Mouse (Mus musculus) lung, embryonic 14.5 days (tissue): ENCODE measurements around the gene B230118H07Rik. TPM values are rescaled to one million over a fixed set of nuclear protein-coding genes. Genes with fewer than 3 reads are reported as not detected.

ENCODE experiments used
- ATAC-seq: fragments of 200-750 bp; cut with Nextera tagmentation; 2 replicates; pipeline ENCODE4 v1.8.0; 2017; ENCODE audit warnings: mild to moderate bottlenecking, moderate TSS enrichment, moderate library complexity; ENCODE audit not compliant: insufficient read depth
- DNase-seq: peaks from one replicate; pipeline ENCODE4 v3.0.0-alpha.2; 2015
- H3K27ac ChIP-seq: fragments of 300-500 bp; sonication (generic); 2 replicates; pipeline ENCODE4 v1.5.1; 2014; ENCODE audit warnings: low read depth, mild to moderate bottlenecking, moderate library complexity
- H3K27me3 ChIP-seq: fragments of 300-500 bp; sonication (generic); 2 replicates; pipeline ENCODE4 v1.6.1; 2014; ENCODE audit warnings: low read length, control low read depth; ENCODE audit not compliant: insufficient read depth
- H3K36me3 ChIP-seq: fragments of 300-500 bp; sonication (generic); 2 replicates; pipeline ENCODE4 v1.6.1; 2014; ENCODE audit warnings: control low read depth; ENCODE audit not compliant: insufficient read depth
- H3K4me1 ChIP-seq: fragments of 300-500 bp; sonication (generic); 2 replicates; pipeline ENCODE4 v1.6.1; 2014; ENCODE audit warnings: antibody characterized with exemption, control low read depth; ENCODE audit not compliant: insufficient read depth
- H3K4me2 ChIP-seq: fragments of 300-500 bp; sonication (generic); 2 replicates; pipeline ENCODE4 v1.6.1; 2014; ENCODE audit warnings: mild to moderate bottlenecking
- H3K4me3 ChIP-seq: fragments of 300-500 bp; sonication (generic); 2 replicates; pipeline ENCODE4 v1.5.1; 2014; ENCODE audit warnings: low read depth, low read length
- H3K9ac ChIP-seq: fragments of 300-500 bp; sonication (generic); 2 replicates; pipeline ENCODE4 v1.6.1; 2014
- H3K9me3 ChIP-seq: fragments of 300-500 bp; sonication (generic); 2 replicates; pipeline ENCODE4 v1.6.1; 2016; ENCODE audit warnings: low read depth, low read length, control low read depth
- CTCF ChIP-seq: IDR thresholded peaks from 2 replicates; pipeline ENCODE4 v1.5.1; 2016; ENCODE audit warnings: antibody characterized with exemption, low read depth
- WGBS: fragments of 180-500 bp; shearing (Covaris S2); extraction: QIAGEN DNeasy Blood & Tissue Kit; methylation state at CpG from one replicate; pipeline ENCODE4 v1.1.7; 2014; 5-methylcytosine and 5-hydroxymethylcytosine counted together
- polyA plus RNA-seq: library from polyadenylated mRNA; unstranded; fragments of >200 nt; fragmentation: Nextera tagmentation; extraction: Ambion mirVana; gene quantifications from 2 replicates; pipeline ENCODE4 v1.2.1, GENCODE M21; 2014

The B230118H07Rik gene
- polyA plus RNA-seq, 1 experiment from 2014 or later = 52.4 TPM

- DNase-seq (no peak), ATAC-seq (no peak)
- Histone ChIP-seq H3K27me3 (no peaks in the 10 kb centered on the region), H3K4me2 (no peak overlapping the region), H3K9me3 (no peaks in the 10 kb centered on the region), H3K4me3 (no peak overlapping the region), H3K27ac (no peak overlapping the region), H3K36me3 (no peaks in the 10 kb centered on the region), H3K4me1 (no peaks in the 10 kb centered on the region), H3K9ac (no peak overlapping the region)
- no peak for TF ChIP-seq CTCF
- WGBS = 90% methylated on average over 3 of the region's 3 CpGs
These were observed 89.9 kb downstream of the B230118H07Rik start for GRCm38 (mm10) chr2:101559431-101559830.

- H3K4me2 ChIP-seq = no peak overlapping the region
- ATAC-seq = no peak
- 78% methylated on average over 1 of the region's 1 CpGs for WGBS
- H3K9me3 ChIP-seq = no peaks in the 10 kb centered on the region
- H3K4me1 ChIP-seq = no peaks in the 10 kb centered on the region
- H3K9ac ChIP-seq = no peak overlapping the region
- TF ChIP-seq CTCF = no peak
- no peak overlapping the region for H3K27ac ChIP-seq
- H3K4me3 ChIP-seq = no peak overlapping the region
- H3K27me3 ChIP-seq = no peaks in the 10 kb centered on the region
- no peaks in the 10 kb centered on the region for H3K36me3 ChIP-seq
- no peak for DNase-seq
These were observed 93.4 kb downstream of the B230118H07Rik start for GRCm38 (mm10) chr2:101555886-101556285.

GRCm38 (mm10) chr2:101553851-101554250 is 95.5 kb downstream of the B230118H07Rik start:
- Histone ChIP-seq H3K9ac (no peak overlapping the region), H3K27me3 (no peaks in the 10 kb centered on the region), H3K36me3 (no peaks in the 10 kb centered on the region), H3K4me1 (no peaks in the 10 kb centered on the region), H3K27ac (no peak overlapping the region), H3K4me2 (no peak overlapping the region), H3K4me3 (no peak overlapping the region), H3K9me3 (no peaks in the 10 kb centered on the region)
- no peak for TF ChIP-seq CTCF
- 65% methylated on average over 5 of the region's 5 CpGs for WGBS
- ATAC-seq (no peak), DNase-seq (no peak)

- Histone ChIP-seq H3K9me3 (no peaks in the 10 kb centered on the region), H3K4me2 (no peak overlapping the region), H3K36me3 (no peaks in the 10 kb centered on the region), H3K4me1 (no peaks in the 10 kb centered on the region), H3K4me3 (no peak overlapping the region), H3K27ac (no peak overlapping the region), H3K27me3 (no peaks in the 10 kb centered on the region), H3K9ac (no peak overlapping the region)
- 89% methylated on average over 8 of the region's 8 CpGs for WGBS
- DNase-seq = no peak
- TF ChIP-seq CTCF = no peak
- ATAC-seq = no peak
These were observed 97.0 kb downstream of the B230118H07Rik start for GRCm38 (mm10) chr2:101552301-101552700.

- Histone ChIP-seq H3K4me3 (no peak overlapping the region), H3K36me3 (no peaks in the 10 kb centered on the region), H3K27ac (no peak overlapping the region), H3K9ac (no peak overlapping the region), H3K9me3 (no peaks in the 10 kb centered on the region), H3K4me2 (no peak overlapping the region), H3K4me1 (no peaks in the 10 kb centered on the region), H3K27me3 (no peaks in the 10 kb centered on the region)
- ATAC-seq = peak; percentile 49
- no peak for TF ChIP-seq CTCF
- 71% methylated on average over 6 of the region's 6 CpGs for WGBS
- no peak for DNase-seq
These were observed 98.2 kb downstream of the B230118H07Rik start for GRCm38 (mm10) chr2:101551026-101551719.

- WGBS = 50% methylated on average over 2 of the region's 2 CpGs
- Histone ChIP-seq H3K27me3 (no peaks in the 10 kb centered on the region), H3K27ac (no peak overlapping the region), H3K9ac (no peak overlapping the region), H3K36me3 (no peaks in the 10 kb centered on the region), H3K9me3 (no peaks in the 10 kb centered on the region), H3K4me1 (no peaks in the 10 kb centered on the region), H3K4me2 (no peak overlapping the region), H3K4me3 (no peak overlapping the region)
- ATAC-seq (no peak), DNase-seq (no peak)
- no peak for TF ChIP-seq CTCF
These were observed 99.2 kb downstream of the B230118H07Rik start for GRCm38 (mm10) chr2:101550176-101550575.

- WGBS = 75% methylated on average over 6 of the region's 6 CpGs
- Histone ChIP-seq H3K27me3 (no peaks in the 10 kb centered on the region), H3K4me3 (no peak overlapping the region), H3K27ac (no peak overlapping the region), H3K9me3 (no peaks in the 10 kb centered on the region), H3K9ac (no peak overlapping the region), H3K4me1 (no peaks in the 10 kb centered on the region), H3K4me2 (no peak overlapping the region), H3K36me3 (no peaks in the 10 kb centered on the region)
- no peak for ATAC-seq
- no peak for DNase-seq
- no peak for TF ChIP-seq CTCF
These were observed 100.5 kb downstream of the B230118H07Rik start for GRCm38 (mm10) chr2:101548866-101549265.
